Mouse (Mus musculus) bone marrow, adult 2 months (tissue): Measurements from ENCODE around the gene Plekho2. TPM values are rescaled to one million over a fixed set of nuclear protein-coding genes. Genes with fewer than 3 reads are reported as not detected.

Source experiments
- H3K27ac ChIP-seq: fragments of 200-500 bp; 2 replicates; pipeline ENCODE4 v1.5.1; 2012; ENCODE audit warnings: low read depth, mild to moderate bottlenecking, control low read depth, inconsistent platforms, low read length; ENCODE audit not compliant: control insufficient read depth, poor library complexity, insufficient read depth
- H3K4me1 ChIP-seq: fragments of 200-500 bp; 2 replicates; pipeline ENCODE4 v1.6.1; 2011; ENCODE audit warnings: low read length; ENCODE audit not compliant: control insufficient read depth, insufficient read depth
- H3K4me3 ChIP-seq: fragments of 200-500 bp; replicated peaks from 2 replicates; pipeline ENCODE3; 2011; ENCODE audit warnings: mild to moderate bottlenecking, low read depth, low read length, control low read depth; ENCODE audit not compliant: control insufficient read depth
- CTCF ChIP-seq: fragments of 200-500 bp; IDR thresholded peaks from 2 replicates; pipeline ENCODE4 v1.5.1; 2011; ENCODE audit warnings: low read length, control low read depth; ENCODE audit not compliant: control insufficient read depth, insufficient read depth
- POLR2A ChIP-seq: fragments of 200-500 bp; IDR thresholded peaks from 2 replicates; pipeline ENCODE4 v1.6.1; 2011; ENCODE audit warnings: low read depth, mild to moderate bottlenecking, control low read depth, low read length, borderline replicate concordance; ENCODE audit not compliant: control insufficient read depth
- WGBS: fragments of 180-500 bp; shearing (Covaris S2); methylation state at CpG from one replicate; pipeline ENCODE4 v1.1.7; 2018; 5-methylcytosine and 5-hydroxymethylcytosine counted together
- polyA plus RNA-seq: library from polyadenylated mRNA; stranded (reverse); fragments of >200 nt; gene quantifications from 2 replicates; pipeline ENCODE4 v1.2.4, GENCODE M21; 2011; ENCODE audit warnings: low replicate concordance; ENCODE audit not compliant: missing spikeins, insufficient read depth, insufficient read length

The Plekho2 gene
- polyA plus RNA-seq, 1 experiment: 55.0 TPM

DNA sequence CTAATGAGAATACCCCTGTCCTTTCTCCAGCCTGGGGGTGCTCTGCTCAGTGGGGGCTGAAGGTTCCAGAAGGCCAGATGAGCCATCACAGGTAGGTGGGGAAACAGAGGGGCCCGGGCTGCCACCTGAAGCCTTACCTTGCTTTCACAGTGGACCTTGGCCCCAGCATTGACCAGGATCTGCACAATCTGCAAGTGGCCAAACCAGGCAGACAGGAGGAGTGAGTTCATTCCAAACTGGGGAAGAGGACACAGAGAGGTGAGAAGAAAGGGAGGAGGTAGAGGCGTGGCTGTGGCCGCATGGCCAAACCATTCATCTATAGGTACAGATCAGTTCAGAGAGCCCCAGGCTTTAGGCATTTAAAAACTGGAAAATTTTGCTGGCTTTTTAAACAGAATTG lies 67.3 kb downstream of the Plekho2 start:
- 91% methylated on average over 3 of the region's 3 CpGs for WGBS
- H3K27ac ChIP-seq: no peak overlapping the region
- no peak overlapping the region for H3K4me3 ChIP-seq
- no peak for TF ChIP-seq CTCF
- no peak for TF ChIP-seq POLR2A
- no peaks in the 10 kb centered on the region for H3K4me1 ChIP-seq

DNA sequence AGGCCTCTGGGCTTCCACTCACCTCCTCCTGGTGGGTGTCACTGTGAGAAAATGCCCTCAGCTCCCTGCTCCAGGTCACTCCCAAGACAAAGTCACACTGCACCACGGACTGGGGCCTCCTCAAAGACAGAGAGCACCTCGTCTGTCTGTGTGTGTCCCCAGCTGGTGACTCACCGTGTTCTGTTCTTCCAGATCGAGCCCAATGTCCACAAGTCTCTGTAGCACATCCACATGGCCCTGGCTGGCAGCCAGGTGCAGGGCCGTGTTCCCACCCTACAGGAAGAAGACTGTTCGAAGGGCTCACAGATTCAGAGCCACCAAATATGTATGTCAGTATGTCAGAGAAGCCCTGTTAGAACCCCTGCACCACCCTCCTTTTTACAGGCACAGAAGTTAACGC lies 71.4 kb downstream of the Plekho2 start:
- 41% methylated on average over 7 of the region's 7 CpGs for WGBS
- H3K4me3 ChIP-seq: no peak overlapping the region
- H3K27ac ChIP-seq: no peak overlapping the region
- H3K4me1 ChIP-seq: no peaks in the 10 kb centered on the region
- TF ChIP-seq POLR2A (no peak), CTCF (no peak)

DNA sequence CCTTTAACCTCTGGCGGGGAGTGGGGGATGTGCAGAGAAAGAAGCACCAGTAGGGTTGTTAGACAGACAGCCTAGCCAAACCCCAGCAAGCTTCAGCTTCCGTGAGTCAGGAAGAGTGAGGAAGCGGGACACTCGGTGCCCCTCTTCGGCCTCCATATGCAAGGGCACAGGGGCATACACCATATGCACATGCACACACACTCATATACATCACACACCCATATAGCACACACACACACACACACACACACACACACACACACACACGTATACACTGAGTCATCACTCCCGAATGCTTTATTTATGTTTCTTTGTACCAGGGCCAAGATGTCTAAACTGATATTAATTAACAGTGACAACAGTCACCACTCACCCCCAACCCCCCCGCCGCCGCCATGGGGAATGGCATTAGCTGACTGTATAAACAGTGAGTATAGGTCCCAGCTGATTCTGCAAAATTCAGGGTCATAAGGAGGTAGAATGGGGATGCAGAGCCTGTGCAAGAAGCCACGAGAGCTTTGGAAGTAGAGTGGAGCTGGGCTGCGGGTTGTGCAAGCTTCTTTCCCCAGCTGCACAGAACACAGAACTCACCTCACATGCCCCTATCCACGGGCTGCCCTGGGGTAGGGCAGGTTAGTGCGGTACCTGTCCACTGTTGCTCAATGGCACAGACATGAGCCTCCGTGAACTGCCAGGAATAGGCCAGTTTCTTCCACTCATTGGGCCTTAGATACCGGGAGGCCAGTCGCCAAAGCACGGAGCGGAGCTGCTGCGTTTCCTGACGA lies 76.9 kb downstream of the Plekho2 start:
- no peak for TF ChIP-seq POLR2A
- TF ChIP-seq CTCF: no peak
- 80% methylated on average over 21 of the region's 21 CpGs for WGBS
- Histone ChIP-seq H3K4me1 (no peaks in the 10 kb centered on the region), H3K4me3 (no peak overlapping the region), H3K27ac (no peak overlapping the region)

Other genes with a start within 250 kb of the Plekho2 start
- 7.3 and 16.3 TPM in 2 replicates for gene Pdcd7, start 233.9 kb downstream of the Plekho2 start, polyA plus RNA-seq
- 1.1 and 1.7 TPM in 2 replicates for gene Ubap1l, start 219.0 kb downstream of the Plekho2 start, polyA plus RNA-seq
- not detected in 2 replicates for gene Kbtbd13, start 188.4 kb downstream of the Plekho2 start, polyA plus RNA-seq
- 0.40 TPM in 1 of 2 replicates, not detected in the other for gene Rasl12, start 181.5 kb downstream of the Plekho2 start, polyA plus RNA-seq
- gene Slc51b, start 157.1 kb downstream of the Plekho2 start, polyA plus RNA-seq: not detected in 2 replicates
- gene Mtfmt, start 144.3 kb downstream of the Plekho2 start, polyA plus RNA-seq: 7.7 and 18.7 TPM in 2 replicates
- gene Spg21, start 119.1 kb downstream of the Plekho2 start, polyA plus RNA-seq: 7.8 and 16.5 TPM in 2 replicates
- 1.2 TPM in 1 of 2 replicates, not detected in the other for gene Ankdd1a, start 59.8 kb downstream of the Plekho2 start, polyA plus RNA-seq
- gene Pif1, start 7.1 kb upstream of the Plekho2 start, polyA plus RNA-seq: 16.5 and 29.8 TPM in 2 replicates
- 32.3 and 68.4 TPM in 2 replicates for gene Rbpms2, start 49.6 kb upstream of the Plekho2 start, polyA plus RNA-seq
- 22.1 and 34.0 TPM in 2 replicates for gene Oaz2, start 88.0 kb upstream of the Plekho2 start, polyA plus RNA-seq
- 7.9 and 13.9 TPM in 2 replicates for gene Zfp609, start 247.5 kb upstream of the Plekho2 start, polyA plus RNA-seq